Mouse (Mus musculus): Measurements from ENCODE around the gene Usp38.

The Usp38 gene

GRCm38 (mm10) chr8:80961070-80961609 is 53.6 kb downstream of the Usp38 start:
- DNase-seq, result no peak

DNA sequence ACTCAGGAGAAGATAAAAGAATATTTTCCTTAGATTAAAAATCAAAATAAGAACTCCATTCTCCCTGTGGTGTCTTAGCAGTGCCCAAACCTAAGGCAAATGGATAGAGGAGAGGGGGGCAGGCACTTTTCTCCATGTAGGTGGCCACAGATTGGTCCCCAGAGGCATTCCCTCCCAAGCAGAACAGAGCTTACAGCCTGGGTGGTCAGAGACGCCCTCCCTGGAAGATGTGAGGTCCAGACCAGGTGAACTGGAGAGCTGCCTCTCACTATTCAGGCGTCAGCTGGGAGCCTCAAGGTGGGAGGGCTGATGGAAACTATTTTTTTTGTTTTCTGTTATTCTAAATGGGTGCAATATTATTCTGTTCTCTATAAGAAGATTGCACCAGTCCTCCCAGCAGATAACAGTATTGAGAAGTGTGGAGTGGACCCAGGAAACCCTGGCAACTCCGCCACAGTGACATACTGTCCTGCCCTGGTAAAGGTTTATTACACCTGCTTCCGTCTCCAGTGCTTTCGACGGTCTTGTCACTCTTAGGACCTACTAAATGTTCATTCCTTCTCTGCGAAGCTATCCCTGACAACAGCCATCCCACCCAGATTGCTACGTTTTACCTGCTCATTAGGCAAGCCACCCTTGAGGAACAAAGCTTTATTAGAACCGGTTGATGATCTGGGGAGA is 55.0 kb downstream of the Usp38 start:
- no peak for DNase-seq

DNA sequence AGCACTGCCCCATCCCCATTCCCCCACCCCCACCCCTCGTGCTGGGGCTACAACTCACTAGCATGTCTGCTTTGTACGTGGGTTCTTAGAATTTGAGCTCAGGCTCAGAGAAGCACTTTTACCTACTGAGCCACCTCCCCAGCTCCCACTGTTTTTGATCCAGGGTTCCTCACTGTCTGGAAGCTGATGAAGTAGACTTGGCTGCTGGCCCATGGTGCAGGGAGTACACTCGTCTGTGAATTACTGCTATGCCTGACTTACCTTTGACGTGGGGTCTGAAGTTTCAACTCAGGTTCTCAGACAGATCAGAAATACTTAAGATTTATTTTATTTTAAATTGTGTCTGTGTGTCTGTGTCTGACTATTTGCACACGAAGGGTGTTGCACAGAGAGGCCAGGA is 57.0 kb downstream of the Usp38 start:
- DNase-seq, result no peak

- DNase-seq, result no peak
Measured at GRCm38 (mm10) chr8:80952973-80953372, 61.8 kb downstream of the Usp38 start.

- DNase-seq, result no peak
Measured at GRCm38 (mm10) chr8:80952235-80952915, 62.4 kb downstream of the Usp38 start.

GRCm38 (mm10) chr8:80948405-80949183 is 66.1 kb downstream of the Usp38 start:
- DNase-seq, result peak in 1 of 2 experiments; percentile 5

- no peak for DNase-seq
Measured at GRCm38 (mm10) chr8:80943742-80944141, 71.0 kb downstream of the Usp38 start.

- DNase-seq, result no peak
Measured at GRCm38 (mm10) chr8:80941621-80942020, 73.1 kb downstream of the Usp38 start.

GRCm38 (mm10) chr8:80937814-80938650 is 76.7 kb downstream of the Usp38 start:
- no peak for DNase-seq

Data from thymus, adult 18-20 months (tissue).